Mouse (Mus musculus) CH12.LX (cell line): ENCODE data around the gene Ascc1.

Experiments used
- CTCF ChIP-seq, 2 experiments: IDR thresholded peaks in 1 of 2; conservative IDR thresholded peaks in 1 of 2; 2 replicates each; pipeline ENCODE4 v1.5.1; 2011 to 2012; ENCODE audit warnings: low read depth in 2 of 2, low read length in 2 of 2, improper control_type of control experiment in 1 of 2, inconsistent platforms in 1 of 2, mild to moderate bottlenecking in 1 of 2, moderate library complexity in 1 of 2
- E2F4 ChIP-seq: IDR thresholded peaks from 2 replicates; pipeline ENCODE4 v1.6.1; 2011; ENCODE audit warnings: low read depth, low read length, improper control_type of control experiment; ENCODE audit not compliant: insufficient replicate concordance
- MYC ChIP-seq: IDR thresholded peaks from 2 replicates; pipeline ENCODE4 v1.6.1; 2011; ENCODE audit warnings: low read depth, mild to moderate bottlenecking, improper control_type of control experiment, low read length
- POLR2A ChIP-seq: IDR thresholded peaks from 2 replicates; pipeline ENCODE4 v1.6.1; 2011; ENCODE audit warnings: low read depth, mild to moderate bottlenecking, improper control_type of control experiment, low read length
- USF2 ChIP-seq: conservative IDR thresholded peaks from 2 replicates; pipeline ENCODE4 v1.6.1; 2011; ENCODE audit warnings: low read depth, low read length, improper control_type of control experiment
- ZC3H11A ChIP-seq: IDR thresholded peaks from 2 replicates; pipeline ENCODE4 v1.6.1; 2012; ENCODE audit warnings: low read depth, mild to moderate bottlenecking, inconsistent platforms, low read length, improper control_type of control experiment
- ZKSCAN1 ChIP-seq: IDR thresholded peaks from 2 replicates; pipeline ENCODE4 v1.6.1; 2012; ENCODE audit warnings: low read depth, inconsistent platforms, low read length, improper control_type of control experiment, borderline replicate concordance
- ZNF384 ChIP-seq: IDR thresholded peaks from 2 replicates; pipeline ENCODE4 v1.6.1; 2012; ENCODE audit warnings: low read depth, low read length, improper control_type of control experiment, inconsistent platforms

- TF ChIP-seq MYC = no peak
- TF ChIP-seq E2F4 = no peak
- no peak for TF ChIP-seq CTCF (conservative IDR thresholded peaks at IDR 0.05 in 1 of 2, IDR thresholded peaks at IDR 0.05 in 1 of 2; ENCODE audit: low read depth in 2 of 2, low read length in 2 of 2)
- TF ChIP-seq USF2 = no peak
- no peak for TF ChIP-seq POLR2A
- TF ChIP-seq ZC3H11A = no peak
- TF ChIP-seq ZKSCAN1 = no peak
- TF ChIP-seq ZNF384 = no peak
These were observed 44.1 kb upstream of the Ascc1 start for GRCm38 (mm10) chr10:59958458-59958857.
